Mouse (Mus musculus) forebrain, embryonic 11.5 days (tissue): ENCODE data around the gene Plcg2. TPM values are rescaled to one million over a fixed set of nuclear protein-coding genes. Genes with fewer than 3 reads are reported as not detected.

ENCODE experiments used
- ATAC-seq: fragments of 200-750 bp; cut with Nextera tagmentation; replicated peaks from 2 replicates; pipeline ENCODE4 v1.8.0; 2017; ENCODE audit warnings: moderate TSS enrichment; ENCODE audit not compliant: low FRiP score
- DNase-seq: peaks from one replicate; pipeline ENCODE4 v3.0.0-alpha.2; 2017; ENCODE audit warnings: low spot score
- H3K27ac ChIP-seq: fragments of 300-500 bp; sonication (generic); 2 replicates; pipeline ENCODE4 v1.5.1; 2014; ENCODE audit warnings: low read depth, low read length
- H3K27me3 ChIP-seq: fragments of 300-500 bp; sonication (generic); 2 replicates; pipeline ENCODE4 v1.6.1; 2014; ENCODE audit warnings: mild to moderate bottlenecking, low read length, mixed read lengths; ENCODE audit not compliant: control insufficient read depth, insufficient read depth
- H3K36me3 ChIP-seq: fragments of 300-500 bp; sonication (generic); 2 replicates; pipeline ENCODE4 v1.6.1; 2014; ENCODE audit warnings: mild to moderate bottlenecking, low read length, moderate library complexity, mixed read lengths; ENCODE audit not compliant: control insufficient read depth, insufficient read depth
- H3K4me1 ChIP-seq: fragments of 300-500 bp; sonication (generic); replicated peaks from 2 replicates; pipeline ENCODE4 v1.6.1; 2014; ENCODE audit warnings: low read length, mixed read lengths; ENCODE audit not compliant: control insufficient read depth, insufficient read depth
- H3K4me2 ChIP-seq: fragments of 300-500 bp; sonication (generic); 2 replicates; pipeline ENCODE4 v1.6.1; 2014; ENCODE audit warnings: low read depth, mild to moderate bottlenecking, low read length, moderate library complexity, mixed read lengths; ENCODE audit not compliant: severe bottlenecking
- H3K4me3 ChIP-seq: fragments of 300-500 bp; sonication (generic); 2 replicates; pipeline ENCODE4 v1.5.1; 2014; ENCODE audit warnings: low read depth, low read length
- H3K9ac ChIP-seq: fragments of 300-500 bp; sonication (generic); 2 replicates; pipeline ENCODE4 v1.6.1; 2014; ENCODE audit warnings: low read length
- H3K9me3 ChIP-seq: fragments of 300-500 bp; sonication (generic); 2 replicates; pipeline ENCODE4 v1.6.1; 2016; ENCODE audit warnings: low read length, mixed read lengths; ENCODE audit not compliant: control insufficient read depth
- WGBS: fragments of 180-500 bp; shearing (Covaris S2); extraction: QIAGEN DNeasy Blood & Tissue Kit; methylation state at CpG from one replicate; pipeline ENCODE4 v1.1.7; 2014; 5-methylcytosine and 5-hydroxymethylcytosine counted together
- polyA plus RNA-seq: library from polyadenylated mRNA; unstranded; fragments of >200 nt; fragmentation: Nextera tagmentation; extraction: Ambion mirVana; gene quantifications from 2 replicates; pipeline ENCODE4 v1.2.1, GENCODE M21; 2014

The Plcg2 gene
- polyA plus RNA-seq, 1 experiment from 2014 or later, result 2.0 TPM

DNA sequence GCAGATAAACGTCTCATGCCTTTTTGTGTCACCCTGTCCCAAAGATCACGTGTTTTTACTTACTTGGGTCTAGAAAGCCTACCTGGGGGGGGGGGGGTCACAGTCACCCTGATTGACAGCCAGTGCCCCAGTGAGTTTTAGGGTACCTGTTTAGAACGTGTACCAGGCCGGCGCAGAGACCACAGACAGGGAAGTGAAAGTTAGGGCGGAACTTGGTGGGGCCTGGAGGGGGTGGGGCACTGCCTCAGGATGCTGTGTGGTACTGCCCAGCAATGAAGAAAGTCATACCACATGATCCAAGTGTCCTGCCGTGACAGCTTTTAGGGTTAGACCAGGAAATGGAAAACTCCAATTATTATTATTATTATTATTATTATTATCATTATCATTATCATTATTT lies 22.3 kb upstream of the Plcg2 start:
- Histone ChIP-seq H3K36me3 (no peaks in the 10 kb centered on the region), H3K27me3 (no peaks in the 10 kb centered on the region), H3K9ac (no peak overlapping the region), H3K9me3 (no peaks in the 10 kb centered on the region), H3K4me3 (no peak overlapping the region), H3K4me1 (no peaks in the 10 kb centered on the region), H3K27ac (no peak overlapping the region), H3K4me2 (no peak overlapping the region)
- no peak for DNase-seq
- WGBS, result 86% methylated on average over 7 of the region's 7 CpGs
- ATAC-seq, result no peak

DNA sequence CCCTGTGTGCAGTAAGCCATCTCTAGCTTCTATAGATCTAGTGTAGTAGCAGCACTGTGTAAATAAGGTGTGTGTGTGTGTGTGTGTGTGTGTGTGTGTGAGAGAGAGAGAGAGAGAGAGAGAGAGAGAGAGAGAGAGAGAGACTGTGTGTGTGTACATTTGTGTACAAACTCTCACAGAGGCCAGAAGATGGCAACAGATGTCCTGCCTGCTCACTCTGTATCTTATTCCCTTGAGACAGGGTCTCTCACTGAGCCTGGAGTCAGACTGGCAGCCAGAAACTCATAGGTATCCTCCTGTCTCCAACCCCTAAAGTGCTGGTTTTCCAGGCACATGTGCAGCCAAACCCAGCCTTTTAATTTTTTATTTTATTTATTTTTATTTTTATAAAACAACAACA lies 20.0 kb upstream of the Plcg2 start:
- no peaks in the 10 kb centered on the region for H3K27me3 ChIP-seq
- no peak overlapping the region for H3K4me2 ChIP-seq
- no peak overlapping the region for H3K9ac ChIP-seq
- no peaks in the 10 kb centered on the region for H3K36me3 ChIP-seq
- ATAC-seq (no peak), DNase-seq (no peak)
- H3K4me3 ChIP-seq, result no peak overlapping the region
- no peak overlapping the region for H3K27ac ChIP-seq
- H3K9me3 ChIP-seq, result no peaks in the 10 kb centered on the region
- no peaks in the 10 kb centered on the region for H3K4me1 ChIP-seq

DNA sequence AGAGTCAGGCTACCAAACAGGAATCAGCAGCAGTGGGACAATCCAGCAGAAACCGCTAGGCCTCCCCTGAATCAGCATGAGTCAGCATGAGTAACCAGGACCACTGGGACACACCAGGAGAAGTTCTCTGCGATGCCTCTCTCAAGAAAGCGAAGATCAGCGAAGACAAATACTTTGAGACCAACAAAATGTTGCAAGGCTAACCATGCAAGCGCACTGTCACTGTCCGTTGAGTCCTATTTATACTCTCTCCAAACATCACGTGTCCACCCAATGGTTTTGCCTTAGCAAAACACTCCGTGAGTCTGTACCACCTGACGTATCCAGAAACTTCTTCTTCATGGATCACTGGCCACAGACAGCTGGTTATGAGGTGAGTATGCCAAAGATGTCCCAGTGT lies 18.1 kb upstream of the Plcg2 start:
- Histone ChIP-seq H3K9me3 (no peaks in the 10 kb centered on the region), H3K36me3 (no peaks in the 10 kb centered on the region), H3K9ac (no peak overlapping the region), H3K4me1 (no peaks in the 10 kb centered on the region), H3K4me3 (no peak overlapping the region), H3K27ac (no peak overlapping the region), H3K4me2 (no peak overlapping the region), H3K27me3 (no peaks in the 10 kb centered on the region)
- ATAC-seq, result no peak
- 93% methylated on average over 9 of the region's 9 CpGs for WGBS
- DNase-seq, result no peak

DNA sequence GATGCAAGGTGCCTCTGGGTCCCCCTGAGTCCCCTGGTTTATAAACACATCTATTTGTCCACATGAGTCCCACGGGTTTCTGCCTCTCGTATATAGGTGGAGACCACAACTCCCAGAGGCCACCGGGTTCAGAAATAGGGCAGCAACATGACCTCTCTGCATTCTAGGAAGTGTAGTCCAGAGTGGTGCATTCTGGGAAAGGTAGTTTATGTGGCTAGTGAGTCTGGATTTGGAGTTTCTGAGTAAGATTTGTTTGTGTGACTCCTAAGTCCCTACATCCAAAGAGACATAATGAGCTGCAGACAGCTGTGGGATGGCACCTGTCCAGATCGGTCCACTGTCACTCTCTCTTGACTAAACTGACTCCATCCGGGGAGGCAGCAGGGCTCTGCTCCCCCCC lies 17.6 kb upstream of the Plcg2 start:
- Histone ChIP-seq H3K4me1 (no peaks in the 10 kb centered on the region), H3K4me3 (no peak overlapping the region), H3K4me2 (no peak overlapping the region), H3K36me3 (no peaks in the 10 kb centered on the region), H3K27me3 (no peaks in the 10 kb centered on the region), H3K9ac (no peak overlapping the region), H3K9me3 (no peaks in the 10 kb centered on the region), H3K27ac (no peak overlapping the region)
- WGBS, result 63% methylated on average over 5 of the region's 5 CpGs
- no peak for DNase-seq
- no peak for ATAC-seq

DNA sequence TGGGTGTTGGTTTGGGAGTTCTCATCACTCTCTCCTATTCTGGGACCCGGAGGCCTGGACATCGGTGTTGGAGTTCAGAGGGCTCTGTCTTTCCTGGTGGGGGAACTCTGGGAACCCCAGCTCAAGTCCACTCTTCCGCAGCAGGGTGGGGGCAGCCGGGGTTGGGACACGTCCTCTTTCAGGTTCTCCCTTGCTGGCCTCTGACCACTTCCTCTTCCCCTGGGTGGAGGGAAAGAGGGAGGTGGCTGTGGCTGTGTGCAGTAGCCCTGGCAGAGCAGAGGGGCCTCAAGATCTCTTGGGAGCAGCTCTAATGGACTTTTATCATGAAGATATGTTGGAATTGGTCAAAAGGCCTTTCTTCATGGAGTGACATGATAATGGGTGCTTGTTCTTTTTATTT lies 16.3 kb upstream of the Plcg2 start:
- H3K4me3 ChIP-seq, result no peak overlapping the region
- no peaks in the 10 kb centered on the region for H3K36me3 ChIP-seq
- no peak overlapping the region for H3K9ac ChIP-seq

DNA sequence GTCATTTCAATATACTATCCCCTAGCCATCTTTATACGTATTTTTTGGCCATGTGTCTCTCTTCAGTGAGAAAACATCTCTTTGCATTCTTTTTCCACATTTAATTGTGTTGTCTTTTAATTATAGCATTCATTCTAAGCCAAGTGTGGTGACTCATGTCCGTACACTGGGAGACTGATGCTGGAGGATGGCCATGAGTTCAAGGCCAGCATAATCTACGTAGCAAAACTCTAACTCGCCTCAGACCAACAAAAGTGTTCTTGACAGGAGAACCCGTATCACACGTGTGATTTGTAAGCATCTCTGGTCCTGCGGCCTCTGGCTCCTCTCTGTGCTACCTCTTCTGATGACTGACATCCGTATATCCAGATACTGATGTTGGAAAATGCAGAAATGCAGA lies 13.4 kb upstream of the Plcg2 start:
- Histone ChIP-seq H3K9ac (no peak overlapping the region), H3K27ac (no peak overlapping the region), H3K9me3 (no peaks in the 10 kb centered on the region), H3K4me3 (no peak overlapping the region), H3K36me3 (no peaks in the 10 kb centered on the region), H3K27me3 (no peaks in the 10 kb centered on the region), H3K4me2 (no peak overlapping the region), H3K4me1 (no peaks in the 10 kb centered on the region)
- ATAC-seq (no peak), DNase-seq (no peak)
- WGBS, result 87% methylated on average over 8 of the region's 8 CpGs

More for the DNA sequence above, 16.3 kb upstream of the Plcg2 start:
- no peaks in the 10 kb centered on the region for H3K27me3 ChIP-seq
- WGBS, result 86% methylated on average over 5 of the region's 5 CpGs
- H3K4me1 ChIP-seq, result no peaks in the 10 kb centered on the region
- no peaks in the 10 kb centered on the region for H3K9me3 ChIP-seq
- no peak overlapping the region for H3K4me2 ChIP-seq
- H3K27ac ChIP-seq, result no peak overlapping the region
- DNase-seq (no peak), ATAC-seq (no peak)

DNA sequence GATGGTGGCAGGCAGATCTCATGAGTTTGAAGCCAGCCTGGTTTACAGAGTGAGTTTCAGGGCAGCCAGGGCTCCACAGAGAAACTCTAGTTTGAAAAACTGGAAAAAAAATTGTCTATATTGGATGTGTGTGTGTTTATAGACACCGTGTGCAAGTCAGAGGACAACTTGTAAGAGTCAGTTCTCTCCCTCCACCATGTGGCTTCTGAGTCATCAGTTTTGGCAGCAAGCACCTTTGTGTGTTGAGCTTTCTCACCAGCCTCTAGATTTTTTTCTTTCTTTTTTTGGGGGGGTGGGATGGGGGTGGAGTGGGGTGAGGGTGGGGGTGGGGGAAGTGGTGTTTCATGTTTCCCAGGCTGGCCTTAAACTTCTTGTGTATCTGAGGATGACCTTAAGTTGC lies 12.8 kb upstream of the Plcg2 start:
- H3K36me3 ChIP-seq, result no peaks in the 10 kb centered on the region
- H3K9ac ChIP-seq, result no peak overlapping the region
- no peak overlapping the region for H3K27ac ChIP-seq
- H3K4me1 ChIP-seq, result no peaks in the 10 kb centered on the region
- 76% methylated on average over 1 of the region's 1 CpGs for WGBS
- H3K4me2 ChIP-seq, result no peak overlapping the region
- H3K9me3 ChIP-seq, result no peaks in the 10 kb centered on the region
- ATAC-seq (no peak), DNase-seq (no peak)
- no peaks in the 10 kb centered on the region for H3K27me3 ChIP-seq
- no peak overlapping the region for H3K4me3 ChIP-seq

DNA sequence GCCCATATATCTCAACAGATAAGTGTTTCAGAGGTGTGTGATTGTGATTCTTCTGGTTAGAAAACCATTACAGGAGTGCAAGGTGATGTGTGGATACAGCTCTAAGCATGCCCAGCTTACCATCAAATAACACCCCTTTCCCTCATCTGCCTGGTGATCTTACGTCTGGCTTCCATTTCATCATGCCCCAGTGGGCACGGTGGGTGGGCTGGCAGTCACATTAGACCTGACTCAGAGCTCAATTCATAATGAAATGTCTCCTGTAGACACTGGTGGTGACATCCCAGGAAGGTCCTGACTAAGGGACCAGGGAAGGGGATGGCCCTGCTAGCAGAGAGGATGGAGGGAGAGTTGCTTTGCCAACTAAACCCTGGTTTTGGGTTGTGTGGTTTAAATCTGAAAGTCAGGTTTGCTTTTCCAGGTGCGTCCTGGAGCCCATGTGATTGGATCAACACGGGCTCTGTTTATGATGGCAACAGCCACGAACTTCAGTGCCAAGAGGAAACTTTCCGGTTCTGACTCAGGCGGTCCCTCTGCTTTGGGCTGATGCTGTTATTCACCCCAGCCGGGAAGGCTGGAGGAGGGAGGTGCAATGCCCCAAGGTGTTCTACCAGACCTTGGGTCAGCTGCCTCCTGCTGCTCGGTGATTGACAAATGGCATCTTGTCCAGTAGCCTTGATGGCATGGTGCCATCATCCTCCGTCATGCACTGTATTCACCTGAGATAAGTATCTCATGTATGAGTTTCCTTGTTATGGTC lies 9.7 kb upstream of the Plcg2 start:
- Histone ChIP-seq H3K27ac (no peak overlapping the region), H3K4me3 (no peak overlapping the region), H3K9ac (no peak overlapping the region), H3K4me1 (no peaks in the 10 kb centered on the region), H3K27me3 (no peaks in the 10 kb centered on the region), H3K36me3 (no peaks in the 10 kb centered on the region), H3K4me2 (no peak overlapping the region), H3K9me3 (no peaks in the 10 kb centered on the region)
- DNase-seq (no peak), ATAC-seq (no peak)
- WGBS, result 80% methylated on average over 10 of the region's 10 CpGs

DNA sequence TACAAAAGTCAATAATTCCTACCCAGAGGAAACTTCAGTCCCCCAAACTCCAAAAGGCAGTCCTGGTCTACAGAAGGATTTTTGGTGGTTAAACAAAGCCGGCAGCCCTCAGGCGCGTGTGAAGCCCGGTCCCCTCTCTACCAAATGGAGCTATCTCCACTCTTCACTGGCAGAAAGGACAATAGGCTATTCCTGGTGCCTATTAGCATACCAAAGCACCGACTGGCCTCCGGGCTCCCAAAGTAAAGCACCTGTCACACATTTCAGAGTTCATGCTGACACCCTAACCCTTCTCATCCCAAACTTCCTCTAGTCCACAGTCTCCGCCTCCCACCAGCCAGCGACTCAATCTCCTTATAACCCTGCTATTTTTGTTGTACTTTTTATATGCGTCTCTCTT lies 4.5 kb upstream of the Plcg2 start:
- ATAC-seq (no peak), DNase-seq (no peak)
- Histone ChIP-seq H3K27ac (no peak overlapping the region), H3K4me3 (no peak overlapping the region), H3K9me3 (no peaks in the 10 kb centered on the region), H3K27me3 (peaks cover 4% of the 10 kb centered on the region), H3K9ac (no peak overlapping the region), H3K36me3 (no peaks in the 10 kb centered on the region), H3K4me2 (no peak overlapping the region), H3K4me1 (peaks cover 3% of the 10 kb centered on the region; the same call in 1 of the 2 replicates)
- 13% methylated on average over 9 of the region's 9 CpGs for WGBS
